1 mouse cellular context compared by ENCODE assay signal in the genomic region with DNA sequence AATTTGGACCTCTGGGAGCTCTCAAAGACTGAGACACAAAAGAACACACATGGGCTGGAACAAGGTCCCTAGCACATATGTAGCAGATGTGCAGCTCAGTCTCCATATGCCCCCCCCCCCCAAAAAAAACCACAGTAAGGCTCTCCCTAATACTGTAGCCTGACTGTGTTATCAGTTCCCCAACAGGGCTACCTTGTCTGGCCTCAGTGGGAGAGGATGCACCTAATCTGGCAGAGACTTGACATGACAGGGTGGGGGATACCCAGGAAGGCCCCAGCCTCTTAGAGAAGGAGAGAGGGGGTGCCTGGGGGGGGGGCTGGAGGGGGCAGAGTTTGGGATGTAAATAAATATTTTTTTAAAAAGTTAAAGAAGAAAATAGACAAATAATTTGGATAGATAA.
TF ChIP-seq lines count a peak whose summit lies in the region.

No protein-coding gene starts in this region.

TF ChIP-seq in MEL, 35 proteins besides CTCF, POLR2A, EP300 and RAD21 (continued from another document):
- no peak for TF ChIP-seq SIN3A (IDR thresholded peaks at IDR 0.05; ENCODE audit: low read length)
- TF ChIP-seq HCFC1 (IDR thresholded peaks at IDR 0.05; ENCODE audit: low read depth, low read length): no peak
- TF ChIP-seq TCF12 (IDR thresholded peaks at IDR 0.05; ENCODE audit: low read depth, low read length): 0 out of 2 replicates have a peak, but pooled peaks have one; percentile 14
- TF ChIP-seq ETS1 (IDR thresholded peaks at IDR 0.05; ENCODE audit: low read depth, low read length): no peak
- TF ChIP-seq ZC3H11A (IDR thresholded peaks at IDR 0.05; ENCODE audit: low read depth, low read length): no peak
